Mouse (Mus musculus): ENCODE results near the gene Ciao2a.

GRCm38 (mm10) chr9:66087062-66087461 is 39.3 kb upstream of the Ciao2a start:
- TF ChIP-seq POLR2A (IDR thresholded peaks at IDR 0.05; ENCODE audit: control insufficient read depth, low read depth, low read length), result no peak
- TF ChIP-seq CTCF (IDR thresholded peaks at IDR 0.05; ENCODE audit: control insufficient read depth, insufficient read depth, insufficient replicate concordance, low read depth, low read length), result no peak

Data from testis, adult 2 months (tissue).